Mouse (Mus musculus) myocyte (in vitro differentiated cells): ENCODE data around the gene Olfr318. TPM values are rescaled to one million over a fixed set of nuclear protein-coding genes. Genes with fewer than 3 reads are reported as not detected.
"Not testable (repeated sequence)": the region's sequence is repeated elsewhere in the genome, so short reads cannot be mapped to it uniquely, and the experiment has no call there.

Source experiments
- H3K27me3 ChIP-seq: one replicate; pipeline ENCODE4 v1.6.1; 2011; ENCODE audit not compliant: control insufficient read depth, insufficient read depth, insufficient read length
- H3K36me3 ChIP-seq: one replicate; pipeline ENCODE4 v1.6.1; 2011; ENCODE audit not compliant: control insufficient read depth, insufficient read depth
- H3K4me2 ChIP-seq: one replicate; pipeline ENCODE4 v1.6.1; 2011; ENCODE audit warnings: low read depth, control low read depth
- H3K4me3 ChIP-seq: one replicate; pipeline ENCODE4 v1.5.1; 2011; ENCODE audit warnings: mild to moderate bottlenecking, control low read depth, moderate library complexity
- H3K79me2 ChIP-seq: one replicate; pipeline ENCODE4 v1.6.1; 2011; ENCODE audit not compliant: control insufficient read depth, insufficient read depth
- H3ac ChIP-seq: one replicate; pipeline ENCODE4 v1.6.1; 2011; ENCODE audit not compliant: control insufficient read depth, insufficient read length
- CEBPB ChIP-seq: IDR thresholded peaks from 2 replicates; pipeline ENCODE4 v1.6.1; 2011; ENCODE audit warnings: mild to moderate bottlenecking, moderate library complexity; ENCODE audit not compliant: poor library complexity, insufficient read depth, severe bottlenecking
- E2F4 ChIP-seq: IDR thresholded peaks from one replicate; pipeline ENCODE4 v1.6.1; 2011; ENCODE audit warnings: mild to moderate bottlenecking, control low read depth, moderate library complexity; ENCODE audit not compliant: insufficient read depth
- MAX ChIP-seq: IDR thresholded peaks from one replicate; pipeline ENCODE4 v1.6.1; 2011; ENCODE audit warnings: low read depth, mild to moderate bottlenecking, control low read depth
- MYOD1 ChIP-seq, 3 experiments: IDR thresholded peaks; one replicate each; pipeline ENCODE4 v1.6.1; 2011; ENCODE audit warnings: control low read depth in 2 of 3, low read depth in 2 of 3, mild to moderate bottlenecking in 2 of 3, moderate library complexity in 1 of 3; ENCODE audit not compliant: insufficient read length in 2 of 3, control insufficient read depth in 1 of 3
- MYOG ChIP-seq, 3 experiments: IDR thresholded peaks; one replicate each; pipeline ENCODE4 v1.6.1; 2011; ENCODE audit warnings: control low read depth in 2 of 3, low read depth in 2 of 3, mild to moderate bottlenecking in 2 of 3; ENCODE audit not compliant: insufficient read length in 2 of 3, control insufficient read depth in 1 of 3, insufficient read depth in 1 of 3
- POLR2A ChIP-seq: IDR thresholded peaks from one replicate; pipeline ENCODE4 v1.6.1; 2011; ENCODE audit warnings: low read depth, mild to moderate bottlenecking, control low read depth, moderate library complexity; ENCODE audit not compliant: insufficient read length
- POLR2AphosphoS2 ChIP-seq: IDR thresholded peaks from one replicate; pipeline ENCODE4 v1.6.1; 2011; ENCODE audit warnings: low read depth, control low read depth; ENCODE audit not compliant: insufficient read length
- REST ChIP-seq: IDR thresholded peaks from one replicate; pipeline ENCODE4 v1.6.1; 2011; ENCODE audit warnings: mild to moderate bottlenecking, control low read depth, moderate library complexity; ENCODE audit not compliant: insufficient read depth, insufficient read length
- SRF ChIP-seq: IDR thresholded peaks from one replicate; pipeline ENCODE4 v1.6.1; 2011; ENCODE audit warnings: low read depth; ENCODE audit not compliant: control insufficient read depth, insufficient read length
- TCF12 ChIP-seq: IDR thresholded peaks from one replicate; pipeline ENCODE4 v1.6.1; 2011; ENCODE audit warnings: mild to moderate bottlenecking, control low read depth; ENCODE audit not compliant: poor library complexity, insufficient read depth, severe bottlenecking
- TCF3 ChIP-seq: IDR thresholded peaks from one replicate; pipeline ENCODE4 v1.6.1; 2011; ENCODE audit warnings: low read depth, control low read depth; ENCODE audit not compliant: insufficient read length
- USF1 ChIP-seq: IDR thresholded peaks from one replicate; pipeline ENCODE4 v1.6.1; 2011; ENCODE audit warnings: low read depth, mild to moderate bottlenecking, control low read depth, moderate library complexity
- polyA plus RNA-seq: library from polyadenylated mRNA; unstranded; fragments of >200 nt; fragmentation: generic; extraction: Trizol; gene quantifications from one replicate; pipeline ENCODE4 v1.2.1, GENCODE M21; 2012; ENCODE audit warnings: missing spikeins

The Olfr318 gene
- polyA plus RNA-seq: not detected

DNA sequence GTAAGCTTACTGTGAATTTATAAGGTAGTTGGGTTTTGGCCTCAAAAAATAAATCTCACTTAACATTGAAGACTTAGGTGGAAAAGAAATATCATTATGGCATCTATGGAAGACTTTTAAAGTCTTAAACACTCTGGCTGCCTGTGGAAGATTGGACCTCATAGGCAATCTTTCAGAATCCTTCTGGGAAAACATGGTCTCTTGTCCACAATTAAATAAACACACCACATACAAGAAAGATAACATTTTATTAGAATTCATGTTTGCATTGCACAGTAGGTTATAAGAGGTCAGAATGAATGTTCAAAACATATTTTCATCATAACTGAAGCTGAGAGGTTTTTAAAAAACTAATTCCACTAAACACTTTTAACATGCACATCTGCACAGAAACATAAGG is at the start of gene Olfr318:
Olfr318 (minus strand) TSS at position 101 of the 400 bp plus-strand sequence.
- no peak within 1 kb of the TSS for H3K4me2 ChIP-seq
- H3K27me3 ChIP-seq: no peaks in the 10 kb centered on the region
- no peak within 1 kb of the TSS for H3ac ChIP-seq
- TF ChIP-seq USF1 (no peak), TCF3 (no peak), TCF12 (no peak), POLR2A (no peak)
- no peak within 1 kb of the TSS for H3K4me3 ChIP-seq
- no peaks in the 10 kb centered on the region for H3K36me3 ChIP-seq
- H3K79me2 ChIP-seq: no peaks in the 10 kb centered on the region

DNA sequence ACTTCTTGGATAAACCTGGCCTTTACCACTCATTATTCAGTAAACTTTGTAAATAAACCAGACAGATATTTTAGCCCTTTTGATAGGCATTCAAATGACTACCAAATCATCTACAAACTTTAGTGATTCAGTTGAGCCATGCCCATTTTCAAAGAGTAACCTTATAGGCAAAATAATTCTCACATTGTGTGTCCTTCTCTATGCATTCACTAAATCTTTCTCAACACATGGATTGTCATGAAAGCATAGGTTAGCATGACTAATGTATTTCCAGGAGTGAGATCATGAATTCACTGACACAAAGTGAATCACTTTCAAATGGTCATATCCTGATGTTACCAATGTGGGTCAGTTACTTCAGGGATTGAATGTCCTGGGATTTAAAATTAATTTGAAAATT is 49.1 kb upstream of the Olfr318 start, which contains the start of gene Olfr315:
Olfr315 (plus strand) TSS at position 301 of the 400 bp plus-strand sequence.
- Histone ChIP-seq H3K36me3 (no peaks in the 10 kb centered on the region), H3K27me3 (no peaks in the 10 kb centered on the region), H3ac (no peak within 1 kb of the TSS), H3K4me3 (no peak within 1 kb of the TSS), H3K4me2 (no peak within 1 kb of the TSS), H3K79me2 (no peaks in the 10 kb centered on the region)
- TF ChIP-seq CEBPB: no peak
- TF ChIP-seq MYOG (IDR thresholded peaks at IDR 0.05; ENCODE audit: control insufficient read depth in 1 of 3, insufficient read depth in 1 of 3, insufficient read length in 2 of 3, low read depth in 2 of 3): no peak
- no peak for TF ChIP-seq MYOD1 (IDR thresholded peaks at IDR 0.05; ENCODE audit: control insufficient read depth in 1 of 3, insufficient read length in 2 of 3, low read depth in 2 of 3)
- no peak for TF ChIP-seq POLR2A
- no peak for TF ChIP-seq MAX
- no peak for TF ChIP-seq TCF3
- TF ChIP-seq E2F4: no peak
- TF ChIP-seq SRF: no peak
- no peak for TF ChIP-seq TCF12
- no peak for TF ChIP-seq REST
- TF ChIP-seq USF1: no peak
- TF ChIP-seq POLR2AphosphoS2: no peak

DNA sequence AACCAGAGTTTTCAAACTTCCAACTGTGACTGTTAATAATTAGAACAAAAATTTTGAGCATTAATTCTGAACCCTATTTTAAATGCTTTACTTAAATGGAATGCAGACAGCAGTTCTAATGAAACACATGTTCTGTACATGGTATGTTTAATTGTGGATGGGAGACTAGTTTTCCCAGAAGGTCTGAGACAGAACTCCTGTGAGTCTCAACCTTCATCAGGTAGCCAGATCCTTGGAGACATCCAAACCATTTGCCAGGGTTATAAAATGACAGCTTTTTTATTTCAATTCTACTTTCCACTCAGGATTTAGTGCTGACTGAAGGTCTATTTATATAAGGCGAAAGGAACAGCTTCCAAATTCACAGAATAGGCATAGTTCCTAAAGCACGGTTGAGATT is 28.6 kb upstream of the Olfr318 start, which contains the start of gene Olfr316:
Olfr316 (plus strand) TSS at position 301 of the 400 bp plus-strand sequence.
- H3K79me2 ChIP-seq: no peaks in the 10 kb centered on the region
- no peak within 1 kb of the TSS for H3ac ChIP-seq
- no peak within 1 kb of the TSS for H3K4me3 ChIP-seq
- no peak within 1 kb of the TSS for H3K4me2 ChIP-seq
- H3K27me3 ChIP-seq: no peaks in the 10 kb centered on the region
- H3K36me3 ChIP-seq: no peaks in the 10 kb centered on the region
- TF ChIP-seq MYOG (IDR thresholded peaks at IDR 0.05; ENCODE audit: control insufficient read depth in 1 of 3, insufficient read depth in 1 of 3, insufficient read length in 2 of 3, low read depth in 2 of 3) (no peak), TCF3 (no peak), TCF12 (no peak), E2F4 (no peak), POLR2A (no peak), USF1 (no peak), POLR2AphosphoS2 (no peak), REST (no peak), CEBPB (no peak)

DNA sequence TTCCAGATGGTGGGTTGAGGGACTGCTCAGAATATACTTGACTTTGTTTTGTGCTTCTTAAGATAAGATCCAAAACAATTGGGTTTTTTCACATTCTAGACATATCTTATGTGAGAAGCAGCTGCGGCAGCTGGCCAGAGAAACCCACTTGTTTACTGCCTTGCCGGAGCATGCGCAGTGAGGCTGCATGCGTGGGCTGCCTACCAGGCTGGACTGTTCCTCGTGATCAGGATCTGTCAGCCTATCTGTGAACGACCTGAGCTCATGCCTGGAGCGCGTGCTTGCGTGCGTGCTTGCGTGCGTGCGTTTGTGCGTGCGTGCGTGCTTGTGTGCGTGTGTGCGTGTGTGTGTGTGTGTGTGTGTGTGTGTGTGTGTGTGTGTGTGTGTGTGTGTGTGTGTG is 27.3 kb upstream of the Olfr318 start:
- H3ac ChIP-seq, H3K4me2 ChIP-seq, H3K4me3 ChIP-seq, H3K36me3 ChIP-seq, H3K79me2 ChIP-seq, H3K27me3 ChIP-seq: not testable (repeated sequence)

DNA sequence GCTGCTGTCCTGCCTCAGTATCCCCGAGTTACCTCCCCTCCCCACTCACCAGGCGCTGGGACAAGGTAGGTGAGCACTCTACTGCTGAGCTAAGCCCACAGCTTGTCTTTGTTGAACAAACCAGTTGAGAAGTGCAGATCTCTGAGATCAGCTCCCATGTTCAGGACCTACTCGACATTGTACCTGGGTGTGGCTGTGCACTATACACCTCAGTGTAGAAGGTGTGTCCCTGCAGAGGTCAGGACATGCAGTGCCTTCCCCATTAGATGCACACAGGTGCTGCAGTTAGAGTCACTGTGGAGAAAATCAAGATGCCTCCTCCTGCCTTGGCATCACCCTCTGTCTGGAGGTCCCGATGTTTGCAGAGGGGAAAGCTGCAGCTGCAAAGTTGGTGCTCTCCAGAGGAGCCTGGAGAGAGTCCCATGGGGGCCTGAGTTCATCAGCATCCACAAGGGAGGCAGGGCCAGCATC is 15.0 kb upstream of the Olfr318 start, which contains the start of gene Olfr317:
Olfr317 (minus strand) TSS at position 421 of the 471 bp plus-strand sequence.
- H3K36me3 ChIP-seq: no peaks in the 10 kb centered on the region
- H3K4me2 ChIP-seq: no peak within 1 kb of the TSS
- H3K27me3 ChIP-seq: no peaks in the 10 kb centered on the region
- no peak within 1 kb of the TSS for H3ac ChIP-seq
- no peaks in the 10 kb centered on the region for H3K79me2 ChIP-seq
- no peak for TF ChIP-seq MYOD1 (IDR thresholded peaks at IDR 0.05; ENCODE audit: control insufficient read depth in 1 of 3, insufficient read length in 2 of 3, low read depth in 2 of 3)
- no peak for TF ChIP-seq POLR2A
- no peak for TF ChIP-seq MAX
- no peak for TF ChIP-seq MYOG (IDR thresholded peaks at IDR 0.05; ENCODE audit: control insufficient read depth in 1 of 3, insufficient read depth in 1 of 3, insufficient read length in 2 of 3, low read depth in 2 of 3)
- H3K4me3 ChIP-seq: no peak within 1 kb of the TSS
